Mouse (Mus musculus) brown adipose tissue, adult 24 weeks (tissue): ENCODE results near the gene Dlx6. TPM values are rescaled to one million over a fixed set of nuclear protein-coding genes. Genes with fewer than 3 reads are reported as not detected.

Source experiments
- H3K27ac ChIP-seq: fragments of 200-500 bp; replicated peaks from 2 replicates; pipeline ENCODE4 v1.5.1; 2012; ENCODE audit warnings: low read depth, mild to moderate bottlenecking, low read length
- H3K4me1 ChIP-seq: fragments of 200-500 bp; 2 replicates; pipeline ENCODE4 v1.6.1; 2012; ENCODE audit warnings: low read length, mixed read lengths; ENCODE audit not compliant: control insufficient read depth, insufficient read depth, insufficient read length
- H3K4me3 ChIP-seq: fragments of 200-500 bp; 2 replicates; pipeline ENCODE4 v1.5.1; 2012; ENCODE audit warnings: low read depth, mild to moderate bottlenecking, low read length, moderate library complexity; ENCODE audit not compliant: insufficient read depth
- polyA plus RNA-seq: library from polyadenylated mRNA; stranded (reverse); fragments of >200 nt; gene quantifications from 2 replicates; pipeline ENCODE4 v1.2.4, GENCODE M21; 2012; ENCODE audit not compliant: missing spikeins, insufficient read depth, insufficient read length

Gene Dlx6
- polyA plus RNA-seq, 1 experiment: not detected

GRCm38 (mm10) chr6:6877346-6877910 is 14.3 kb downstream of the Dlx6 start:
- no peak overlapping the region for H3K27ac ChIP-seq
- no peak overlapping the region for H3K4me3 ChIP-seq
- no peaks in the 10 kb centered on the region for H3K4me1 ChIP-seq

DNA sequence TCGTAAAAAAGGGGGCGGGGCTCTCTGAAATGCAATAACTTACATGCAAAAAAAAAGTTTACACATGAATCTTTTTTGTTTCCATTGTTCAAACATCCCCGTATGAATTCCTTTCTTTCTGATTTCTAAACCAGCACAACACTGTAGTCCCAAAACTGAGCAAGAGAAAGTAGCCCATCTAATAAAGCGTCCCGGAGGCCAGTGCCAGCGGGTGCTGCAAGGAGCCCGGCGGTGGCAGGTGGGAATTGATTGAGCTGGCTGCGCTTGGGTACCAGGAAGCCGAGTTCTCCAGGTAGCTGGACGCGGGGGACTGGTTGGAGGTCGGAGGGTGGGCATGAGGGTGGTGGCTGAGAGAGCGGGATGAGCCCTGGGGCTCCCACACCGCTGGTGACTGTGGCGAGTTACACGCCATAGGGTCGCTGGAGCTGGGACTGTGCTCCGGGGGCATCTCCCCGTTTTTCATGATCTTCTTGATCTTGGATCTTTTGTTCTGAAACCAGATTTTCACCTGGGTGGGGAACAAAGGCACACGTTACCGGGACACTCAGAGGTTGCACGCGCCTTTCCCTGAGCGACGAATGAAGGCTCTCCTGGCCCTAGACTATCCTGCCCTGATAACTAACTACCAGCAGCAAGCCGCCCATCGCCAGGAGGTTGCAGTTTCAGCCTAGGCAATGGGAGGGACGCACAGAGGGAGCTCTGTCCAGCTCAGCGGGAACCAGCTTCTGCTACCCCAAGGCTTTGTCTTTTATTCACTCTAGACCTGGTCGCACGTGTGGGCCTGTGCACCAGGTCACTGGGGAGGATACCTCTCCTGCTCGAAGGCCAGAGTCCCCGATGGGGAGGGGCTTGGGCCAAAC is 15.1 kb downstream of the Dlx6 start:
- Histone ChIP-seq H3K4me3 (no peak overlapping the region), H3K4me1 (no peaks in the 10 kb centered on the region), H3K27ac (no peak overlapping the region)

GRCm38 (mm10) chr6:6878841-6879291 is 15.7 kb downstream of the Dlx6 start:
- H3K4me3 ChIP-seq: no peak overlapping the region
- no peaks in the 10 kb centered on the region for H3K4me1 ChIP-seq
- no peak overlapping the region for H3K27ac ChIP-seq

DNA sequence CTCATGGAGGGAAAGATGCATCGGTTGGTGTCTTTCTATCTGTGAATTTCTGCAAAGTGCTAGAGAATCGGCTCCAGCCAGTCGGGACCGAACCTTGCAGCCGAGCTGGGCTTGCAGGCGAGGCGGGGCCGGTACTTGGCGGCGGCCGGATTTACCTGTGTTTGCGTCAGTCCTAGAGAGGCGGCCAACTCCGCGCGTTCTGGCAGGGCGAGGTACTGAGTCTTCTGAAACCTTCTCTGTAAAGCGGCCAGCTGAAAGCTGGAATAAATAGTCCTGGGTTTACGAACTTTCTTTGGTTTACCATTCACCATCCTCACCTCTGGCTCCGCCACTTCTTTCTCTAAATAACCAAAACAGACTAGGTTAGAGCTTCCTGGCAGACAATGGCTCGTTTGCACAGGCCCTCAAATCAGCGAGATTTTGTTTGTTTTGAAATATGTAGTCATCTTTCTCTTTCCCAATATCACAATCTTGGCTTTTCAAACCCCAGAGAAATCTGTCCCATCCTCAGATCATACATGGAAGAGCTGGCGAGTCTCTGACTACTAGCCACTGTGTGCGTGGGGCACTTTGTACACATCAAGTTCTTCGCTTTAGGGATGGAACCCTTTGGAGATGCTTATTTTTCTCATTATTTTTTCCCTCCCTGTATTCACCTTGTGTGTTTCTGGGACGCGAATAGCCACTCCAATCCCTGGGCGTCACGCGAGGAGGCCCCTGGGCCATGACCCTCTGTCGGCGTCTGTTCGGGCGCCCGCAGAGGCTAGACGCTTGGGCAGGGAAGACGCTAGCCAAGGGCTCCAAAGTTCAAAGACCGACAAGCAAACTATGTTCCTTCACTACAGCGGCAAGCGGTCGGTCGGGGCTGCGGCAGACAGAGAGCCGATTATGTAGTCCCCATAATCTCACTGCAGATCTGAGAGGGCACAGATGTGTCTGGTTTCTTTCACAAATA is 16.5 kb downstream of the Dlx6 start:
- no peaks in the 10 kb centered on the region for H3K4me1 ChIP-seq
- H3K4me3 ChIP-seq: no peak overlapping the region
- no peak overlapping the region for H3K27ac ChIP-seq

DNA sequence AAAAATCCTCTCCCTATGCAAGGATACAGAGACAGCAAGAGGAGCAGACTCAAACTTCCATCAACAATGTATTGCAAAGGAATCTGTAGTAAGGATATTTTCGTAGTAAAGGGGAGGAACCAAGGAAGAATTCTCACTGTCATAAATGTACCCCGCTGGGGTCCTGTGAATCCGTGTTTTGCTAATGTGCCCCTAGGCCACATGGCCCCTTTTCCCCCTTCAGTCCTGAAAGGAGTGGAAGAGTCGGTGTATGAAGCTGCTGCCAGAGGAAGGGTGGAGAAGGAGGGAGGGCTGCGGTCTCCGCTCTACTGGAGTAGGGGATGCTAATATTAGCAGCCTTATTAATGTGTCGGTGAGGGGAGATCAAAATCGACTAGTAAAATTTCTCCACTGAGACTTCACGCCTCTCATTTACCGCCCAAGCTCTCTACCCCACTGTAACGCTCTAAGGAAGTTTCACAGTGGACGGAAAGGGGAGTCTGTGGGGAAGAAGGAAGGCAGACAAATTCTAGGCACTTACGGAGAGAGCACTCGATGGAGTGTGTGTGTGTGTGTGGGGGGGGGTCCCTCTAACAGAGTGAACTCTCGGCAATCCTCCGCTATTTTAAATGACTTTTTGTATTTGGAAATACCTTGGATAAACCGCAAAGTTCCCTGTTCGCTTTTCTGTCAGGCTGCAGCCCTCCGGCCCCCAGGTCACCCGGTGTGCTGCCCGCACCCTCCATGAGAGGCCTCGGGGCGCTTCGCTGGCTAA is 17.4 kb downstream of the Dlx6 start:
- Histone ChIP-seq H3K4me1 (no peaks in the 10 kb centered on the region), H3K27ac (no peak overlapping the region), H3K4me3 (peak overlapping the region; percentile 52)

DNA sequence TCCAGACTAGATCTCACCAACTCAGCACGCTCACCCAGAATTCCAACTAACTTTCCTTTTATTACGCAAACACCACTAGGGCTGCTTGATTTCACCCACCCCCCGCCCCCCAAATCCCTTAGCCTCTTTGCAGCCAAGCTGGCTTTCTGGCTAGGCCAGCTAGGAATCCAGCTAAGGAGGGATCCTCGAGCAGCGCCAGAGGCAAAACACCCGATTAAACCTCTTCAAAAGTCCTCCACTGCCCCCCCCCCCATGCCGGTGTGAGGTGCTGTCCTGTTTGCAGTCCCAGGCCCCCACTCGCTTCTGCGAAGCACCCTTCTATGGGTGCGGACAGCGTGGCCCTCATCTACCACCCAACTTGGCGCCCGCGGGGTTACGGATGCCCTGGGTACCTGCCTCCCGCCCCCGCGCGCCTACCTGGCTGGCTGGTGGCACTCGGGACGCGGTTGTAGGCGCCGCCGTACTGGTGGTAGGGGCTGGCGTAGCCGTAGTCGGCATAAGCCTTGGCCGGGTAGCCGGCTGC is 18.0 kb downstream of the Dlx6 start:
- Histone ChIP-seq H3K4me3 (peak overlapping the region; percentile 52), H3K4me1 (no peaks in the 10 kb centered on the region), H3K27ac (no peak overlapping the region)

DNA sequence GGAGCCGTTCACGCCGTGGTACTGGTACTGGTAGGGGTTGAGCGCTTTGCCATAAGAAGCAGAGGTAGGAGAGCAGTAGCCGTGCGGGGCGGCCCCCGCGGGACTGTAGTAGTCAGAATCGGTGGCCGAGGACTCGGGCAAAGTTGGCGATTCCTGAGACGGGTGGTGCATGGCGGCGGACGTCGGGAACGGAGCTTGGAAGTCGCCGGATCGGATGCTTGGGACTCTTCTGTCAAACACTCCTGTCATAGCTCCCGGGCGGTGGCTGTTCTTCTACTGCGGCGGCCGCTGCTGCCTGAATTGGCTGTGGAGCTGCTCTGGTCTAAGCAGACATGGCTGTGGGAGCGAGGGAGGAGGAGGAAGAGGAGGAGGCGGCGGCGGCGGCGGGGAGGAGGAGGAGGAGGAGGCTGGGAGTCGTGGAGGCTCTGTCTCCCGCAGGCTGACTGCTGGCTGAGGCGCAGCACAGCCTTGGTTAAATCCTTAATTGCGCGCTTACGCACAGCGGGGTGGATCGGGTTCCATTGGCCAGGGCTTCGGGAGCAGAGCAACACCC is 18.6 kb downstream of the Dlx6 start, which contains the start of gene Dlx5:
Gene Dlx5, minus strand, starts transcription at position 448 of the 553 bp plus-strand sequence.
- Histone ChIP-seq H3K4me3 (peak within 1 kb of the TSS; percentile 52), H3K27ac (no peak within 1 kb of the TSS), H3K4me1 (no peaks in the 10 kb centered on the region)

- 0 out of 2 replicates have a peak overlapping the region, but pooled peaks have one; percentile 11 for H3K4me3 ChIP-seq
- no peaks in the 10 kb centered on the region for H3K4me1 ChIP-seq
- H3K27ac ChIP-seq: no peak overlapping the region
These were observed 19.2 kb downstream of the Dlx6 start for GRCm38 (mm10) chr6:6882266-6882797.

DNA sequence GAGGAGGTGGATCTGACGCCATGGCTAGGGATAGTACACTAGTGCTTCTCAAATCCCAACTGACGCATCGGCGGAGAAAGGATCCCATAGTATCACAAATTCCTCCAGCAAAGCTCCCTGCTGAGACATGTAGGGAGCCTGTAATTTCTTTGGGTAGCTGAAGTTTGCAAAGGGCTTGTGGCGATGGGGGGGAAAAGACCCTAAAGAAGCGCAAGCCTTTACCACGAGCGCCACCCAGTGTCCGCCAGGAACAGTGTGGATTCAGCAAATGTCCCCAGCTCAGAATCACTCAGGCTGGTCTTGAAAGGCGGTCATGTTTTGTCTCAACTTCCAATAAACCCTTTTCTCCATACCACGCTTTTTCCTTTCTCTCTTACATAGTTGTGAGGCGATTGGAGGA is 21.8 kb downstream of the Dlx6 start:
- Histone ChIP-seq H3K27ac (no peak overlapping the region), H3K4me3 (no peak overlapping the region), H3K4me1 (no peaks in the 10 kb centered on the region)

DNA sequence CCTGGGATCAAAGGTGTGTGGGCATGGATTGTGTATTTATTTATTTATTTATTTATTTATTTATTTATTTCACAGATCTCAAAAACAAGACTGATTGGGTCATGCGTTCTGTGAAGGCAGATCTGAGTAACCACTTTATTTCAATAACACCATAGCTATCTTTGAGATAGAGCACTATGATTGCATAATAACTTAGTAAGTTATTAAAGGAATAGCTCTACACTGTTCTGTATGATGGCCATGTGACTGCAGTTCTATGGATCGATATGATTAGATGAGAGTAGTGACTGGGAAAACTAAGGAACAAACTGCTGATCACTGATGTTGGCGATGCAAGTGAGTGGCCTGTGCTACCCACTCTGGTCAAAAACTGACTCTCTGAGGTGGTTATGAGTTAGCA is 23.1 kb downstream of the Dlx6 start:
- no peak overlapping the region for H3K4me3 ChIP-seq
- no peaks in the 10 kb centered on the region for H3K4me1 ChIP-seq
- H3K27ac ChIP-seq: no peak overlapping the region

DNA sequence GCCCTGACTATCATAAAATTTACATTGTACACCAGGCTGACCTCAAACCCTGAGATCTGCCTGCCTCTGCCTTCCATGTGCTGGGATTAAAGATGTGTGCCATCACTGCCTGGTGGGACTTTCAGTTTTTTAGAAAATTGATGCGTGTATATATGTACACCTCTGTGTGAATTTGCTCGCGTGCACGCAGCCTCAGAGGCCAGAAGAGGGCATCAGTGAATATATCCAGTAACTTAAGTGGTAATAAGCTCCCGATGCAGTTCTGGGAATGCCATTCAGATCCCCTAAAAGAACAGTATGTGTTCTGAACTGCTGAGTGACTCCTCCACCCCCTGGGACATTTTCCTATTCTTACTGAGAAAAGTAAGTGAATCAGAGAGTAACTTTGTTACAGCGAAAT is 26.9 kb downstream of the Dlx6 start:
- Histone ChIP-seq H3K27ac (no peak overlapping the region), H3K4me1 (no peaks in the 10 kb centered on the region), H3K4me3 (no peak overlapping the region)

GRCm38 (mm10) chr6:6909586-6909985 is 46.5 kb downstream of the Dlx6 start:
- Histone ChIP-seq H3K4me1 (0 out of 2 replicates have a peak, but pooled peaks cover 3% of the 10 kb centered on the region), H3K4me3 (no peak overlapping the region), H3K27ac (peak overlapping the region; percentile 72)

GRCm38 (mm10) chr6:6914304-6914703 is 51.2 kb downstream of the Dlx6 start:
- Histone ChIP-seq H3K4me1 (no peaks in the 10 kb centered on the region), H3K27ac (no peak overlapping the region), H3K4me3 (no peak overlapping the region)
